Mouse (Mus musculus) stomach, postnatal 0 days (tissue): ENCODE data around the gene Ddc. TPM values are rescaled to one million over a fixed set of nuclear protein-coding genes. Genes with fewer than 3 reads are reported as not detected.
A peak's percentile ranks its signal among the peaks of the same experiment; 100 is the strongest.

Source experiments
- ATAC-seq: fragments of 200-750 bp; cut with Nextera tagmentation; 2 replicates; pipeline ENCODE4 v1.8.0; 2017; ENCODE audit not compliant: low FRiP score, low TSS enrichment
- DNase-seq: peaks from one replicate; pipeline ENCODE4 v3.0.0-alpha.2; 2016; ENCODE audit warnings: low spot score
- H3K27ac ChIP-seq: fragments of 300-500 bp; sonication (generic); replicated peaks from 2 replicates; pipeline ENCODE4 v1.5.1; 2014; ENCODE audit warnings: mild to moderate bottlenecking, control low read depth
- H3K27me3 ChIP-seq: fragments of 300-500 bp; sonication (generic); 2 replicates; pipeline ENCODE4 v1.6.1; 2014; ENCODE audit warnings: low read length; ENCODE audit not compliant: control insufficient read depth, insufficient read depth
- H3K36me3 ChIP-seq: fragments of 300-500 bp; sonication (generic); 2 replicates; pipeline ENCODE4 v1.6.1; 2014; ENCODE audit warnings: low read length, mixed read lengths; ENCODE audit not compliant: control insufficient read depth, insufficient read depth
- H3K4me1 ChIP-seq: fragments of 300-500 bp; sonication (generic); replicated peaks from 2 replicates; pipeline ENCODE4 v1.6.1; 2014; ENCODE audit warnings: antibody characterized with exemption; ENCODE audit not compliant: control insufficient read depth, insufficient read depth
- H3K4me2 ChIP-seq: fragments of 300-500 bp; sonication (generic); replicated peaks from 2 replicates; pipeline ENCODE4 v1.6.1; 2014; ENCODE audit warnings: low read depth, mild to moderate bottlenecking, control low read depth, moderate library complexity
- H3K4me3 ChIP-seq: fragments of 300-500 bp; sonication (generic); 2 replicates; pipeline ENCODE4 v1.5.1; 2014; ENCODE audit warnings: low read depth, low read length, control low read depth
- H3K9ac ChIP-seq: fragments of 300-500 bp; sonication (generic); 2 replicates; pipeline ENCODE4 v1.6.1; 2014; ENCODE audit warnings: mild to moderate bottlenecking, low read length, control low read depth, mixed read lengths
- H3K9me3 ChIP-seq: fragments of 300-500 bp; sonication (generic); 2 replicates; pipeline ENCODE4 v1.6.1; 2016; ENCODE audit warnings: low read length; ENCODE audit not compliant: control insufficient read depth
- CTCF ChIP-seq: IDR thresholded peaks from 2 replicates; pipeline ENCODE4 v1.5.1; 2016; ENCODE audit warnings: antibody characterized with exemption, low read depth, mild to moderate bottlenecking, moderate library complexity
- EP300 ChIP-seq: optimal IDR thresholded peaks from 2 replicates; pipeline ENCODE3; 2016; ENCODE audit warnings: antibody characterized with exemption
- WGBS: fragments of 180-500 bp; shearing (Covaris S2); extraction: QIAGEN DNeasy Blood & Tissue Kit; methylation state at CpG from one replicate; pipeline ENCODE4 v1.1.7; 2014; 5-methylcytosine and 5-hydroxymethylcytosine counted together
- polyA plus RNA-seq: library from polyadenylated mRNA; unstranded; fragments of >200 nt; fragmentation: Nextera tagmentation; extraction: Ambion mirVana; gene quantifications from 2 replicates; pipeline ENCODE4 v1.2.1, GENCODE M21; 2015

Gene Ddc
- polyA plus RNA-seq, 1 experiment from 2014 or later = 24.1 TPM

GRCm38 (mm10) chr11:11818797-11819196 is 79.1 kb downstream of the Ddc start:
- Histone ChIP-seq H3K4me1 (no peaks in the 10 kb centered on the region; the same call in 1 of the 2 replicates), H3K36me3 (no peaks in the 10 kb centered on the region), H3K4me3 (no peak overlapping the region), H3K4me2 (no peak overlapping the region), H3K27me3 (no peaks in the 10 kb centered on the region), H3K27ac (no peak overlapping the region), H3K9ac (no peak overlapping the region), H3K9me3 (no peaks in the 10 kb centered on the region)
- ATAC-seq (no peak), DNase-seq (no peak)
- no peak for TF ChIP-seq EP300
- no peak for TF ChIP-seq CTCF
- WGBS = 88% methylated on average over 6 of the region's 6 CpGs

- DNase-seq (no peak), ATAC-seq (no peak)
- H3K27me3 ChIP-seq = no peaks in the 10 kb centered on the region
- WGBS = 54% methylated on average over 3 of the region's 3 CpGs
- H3K4me3 ChIP-seq = no peak overlapping the region
- no peak overlapping the region for H3K4me2 ChIP-seq
- H3K9ac ChIP-seq = no peak overlapping the region
- TF ChIP-seq CTCF = no peak
- no peak for TF ChIP-seq EP300
- H3K36me3 ChIP-seq = no peaks in the 10 kb centered on the region
- no peaks in the 10 kb centered on the region for H3K9me3 ChIP-seq
- no peaks in the 10 kb centered on the region for H3K4me1 ChIP-seq
- no peak overlapping the region for H3K27ac ChIP-seq
Measured at GRCm38 (mm10) chr11:11815737-11816136, 82.2 kb downstream of the Ddc start.

- TF ChIP-seq CTCF = peak; percentile 96
- TF ChIP-seq EP300 = no peak
- no peaks in the 10 kb centered on the region for H3K27me3 ChIP-seq
- H3K4me2 ChIP-seq = peak overlapping the region; percentile 44
- DNase-seq = peak; percentile 81
- H3K9ac ChIP-seq = no peak overlapping the region
- ATAC-seq = 0 out of 2 replicates have a peak, but pooled peaks have one; percentile 24
- H3K4me3 ChIP-seq = no peak overlapping the region
- no peak overlapping the region for H3K27ac ChIP-seq
- no peaks in the 10 kb centered on the region for H3K9me3 ChIP-seq
- no peaks in the 10 kb centered on the region for H3K4me1 ChIP-seq
- WGBS = 21% methylated on average over 9 of the region's 9 CpGs
- H3K36me3 ChIP-seq = no peaks in the 10 kb centered on the region
Measured at GRCm38 (mm10) chr11:11811906-11812480, 86.0 kb downstream of the Ddc start.

- peak overlapping the region; percentile 73 for H3K4me3 ChIP-seq
- no peaks in the 10 kb centered on the region for H3K9me3 ChIP-seq
- ATAC-seq (peak; percentile 5; the same call in 1 of the 2 replicates), DNase-seq (no peak)
- peak overlapping the region; percentile 95 for H3K4me2 ChIP-seq
- H3K27me3 ChIP-seq = no peaks in the 10 kb centered on the region
- no peak for TF ChIP-seq EP300
- no peak for TF ChIP-seq CTCF
- no peaks in the 10 kb centered on the region for H3K4me1 ChIP-seq
- 10% methylated on average over 11 of the region's 11 CpGs for WGBS
- H3K27ac ChIP-seq = peak overlapping the region; percentile 96
- peak overlapping the region; percentile 71 for H3K9ac ChIP-seq
- no peaks in the 10 kb centered on the region for H3K36me3 ChIP-seq
Measured at GRCm38 (mm10) chr11:11809404-11810175, 88.4 kb downstream of the Ddc start.

- H3K36me3 ChIP-seq = no peaks in the 10 kb centered on the region
- no peaks in the 10 kb centered on the region for H3K27me3 ChIP-seq
- under 1% methylated on average over 53 of the region's 53 CpGs for WGBS
- no peaks in the 10 kb centered on the region for H3K9me3 ChIP-seq
- TF ChIP-seq EP300 (no peak), CTCF (peak; percentile 41; the same call in 1 of the 2 replicates)
- H3K9ac ChIP-seq = peak within 1 kb of the TSS; percentile 71
- peak; percentile 97 for DNase-seq
- peak within 1 kb of the TSS; percentile 96 for H3K27ac ChIP-seq
- no peaks in the 10 kb centered on the region for H3K4me1 ChIP-seq
- H3K4me2 ChIP-seq = peak within 1 kb of the TSS; percentile 95
- H3K4me3 ChIP-seq = peak within 1 kb of the TSS; percentile 73
- peak; percentile 98 for ATAC-seq
Measured at GRCm38 (mm10) chr11:11808820-11809403, 89.0 kb downstream of the Ddc start, which contains the start of gene Fignl1. TSS of gene Fignl1 (minus strand) at chr11:11808962.
